Mouse (Mus musculus): ENCODE data around the gene Pcbp1.
A peak's percentile ranks its signal among the peaks of the same experiment; 100 is the strongest.
"Not testable (repeated sequence)": the region's sequence is repeated elsewhere in the genome, so short reads cannot be mapped to it uniquely, and the experiment has no call there.

Gene Pcbp1

GRCm38 (mm10) chr6:86494767-86495166, 31.4 kb downstream of the Pcbp1 start:
- DNase-seq (ENCODE audit: low read depth, low spot score): peak; percentile 61

GRCm38 (mm10) chr6:86493469-86494263, 32.5 kb downstream of the Pcbp1 start:
- DNase-seq (ENCODE audit: low read depth, low spot score): no peak

- DNase-seq (ENCODE audit: low read depth, low spot score): not testable (repeated sequence)
Observed at GRCm38 (mm10) chr6:86490413-86490812, 35.7 kb downstream of the Pcbp1 start.

GRCm38 (mm10) chr6:86489945-86490344, 36.2 kb downstream of the Pcbp1 start:
- no peak for DNase-seq (ENCODE audit: low read depth, low spot score)

GRCm38 (mm10) chr6:86488149-86488485, 38.0 kb downstream of the Pcbp1 start:
- no peak for DNase-seq (ENCODE audit: low read depth, low spot score)

GRCm38 (mm10) chr6:86487358-86488148, 38.6 kb downstream of the Pcbp1 start:
- peak; percentile 92 for DNase-seq (ENCODE audit: low read depth, low spot score)

- no peak for DNase-seq (ENCODE audit: low read depth, low spot score)
Observed at GRCm38 (mm10) chr6:86485943-86486640, 40.0 kb downstream of the Pcbp1 start.

GRCm38 (mm10) chr6:86481871-86482270, 44.2 kb downstream of the Pcbp1 start:
- no peak for DNase-seq (ENCODE audit: low read depth, low spot score)

GRCm38 (mm10) chr6:86480189-86480831, 45.8 kb downstream of the Pcbp1 start:
- DNase-seq (ENCODE audit: low read depth, low spot score): no peak

- DNase-seq (ENCODE audit: low read depth, low spot score): no peak
Observed at GRCm38 (mm10) chr6:86479816-86480188, 46.3 kb downstream of the Pcbp1 start.

GRCm38 (mm10) chr6:86479311-86479710, 46.8 kb downstream of the Pcbp1 start:
- DNase-seq (ENCODE audit: low read depth, low spot score): no peak

- DNase-seq (ENCODE audit: low read depth, low spot score): no peak
Observed at GRCm38 (mm10) chr6:86476931-86477330, 49.2 kb downstream of the Pcbp1 start.

- no peak for DNase-seq (ENCODE audit: low read depth, low spot score)
Observed at GRCm38 (mm10) chr6:86475462-86476167, 50.5 kb downstream of the Pcbp1 start.

- no peak for DNase-seq (ENCODE audit: low read depth, low spot score)
Observed at GRCm38 (mm10) chr6:86474646-86475181, 51.4 kb downstream of the Pcbp1 start.

Data from ZHBTc4 (cell line).